Mouse (Mus musculus): Measurements from ENCODE around the gene Apoa2.

- TF ChIP-seq CTCF (IDR thresholded peaks at IDR 0.05; ENCODE audit: control insufficient read depth, insufficient read depth, insufficient read length): no peak
- no peak for TF ChIP-seq MAX (IDR thresholded peaks at IDR 0.05)
- no peak for TF ChIP-seq USF1 (IDR thresholded peaks at IDR 0.05; ENCODE audit: low read depth)
- no peak for TF ChIP-seq MYOG (IDR thresholded peaks at IDR 0.05; ENCODE audit: control insufficient read depth, extremely low read depth, insufficient read length)
- TF ChIP-seq MYOD1 (IDR thresholded peaks at IDR 0.05; ENCODE audit: control insufficient read depth, insufficient read length, low read depth): no peak
- TF ChIP-seq CEBPB (IDR thresholded peaks at IDR 0.05; ENCODE audit: low read depth): no peak
- no peak for TF ChIP-seq FOSL1 (IDR thresholded peaks at IDR 0.05; ENCODE audit: insufficient read depth, low read length, poor library complexity, severe bottlenecking)
Measured at GRCm38 (mm10) chr1:171199532-171199931, 25.3 kb upstream of the Apoa2 start.
